Mouse (Mus musculus): Measurements from ENCODE around the gene Anapc7. TPM values are rescaled to one million over a fixed set of nuclear protein-coding genes. Genes with fewer than 3 reads are reported as not detected.

Anapc7 gene
- polyA plus RNA-seq (2016; fragmentation: Nextera tagmentation; extraction: Ambion mirVana), result 57.9 and 59.3 TPM in 2 replicates

GRCm38 (mm10) chr5:122421271-122422068 is at the start of gene Anapc7:
Gene Anapc7 (plus strand): TSS chr5:122421693.
- Histone ChIP-seq H3K4me1 (replicated peaks) (peaks cover 14% of the 10 kb centered on the region), H3K36me3 (peaks cover 13% of the 10 kb centered on the region; the same call in 1 of the 2 replicates), H3K9ac (replicated peaks) (peak within 1 kb of the TSS; percentile 94), H3K27ac (peak within 1 kb of the TSS; percentile 74), H3K9me3 (no peaks in the 10 kb centered on the region), H3K4me3 (replicated peaks) (peak within 1 kb of the TSS; percentile 85), H3K27me3 (no peaks in the 10 kb centered on the region), H3K4me2 (peak within 1 kb of the TSS; percentile 96)
- peak; percentile 75; the same call in 1 of the 2 replicates for ATAC-seq (ENCODE audit: insufficient number of reproducible peaks, insufficient read depth, low FRiP score, low TSS enrichment, low read depth)
- 21% methylated on average over 17 of the region's 17 CpGs for WGBS

GRCm38 (mm10) chr5:122372192-122372769 is 49.2 kb upstream of the Anapc7 start, which contains the start of gene Fam216a:
Gene Fam216a (minus strand): TSS chr5:122372364.
- Histone ChIP-seq H3K27me3 (no peaks in the 10 kb centered on the region), H3K4me1 (replicated peaks) (peaks cover 16% of the 10 kb centered on the region), H3K4me2 (peak within 1 kb of the TSS; percentile 71), H3K36me3 (peaks cover 52% of the 10 kb centered on the region), H3K27ac (peak within 1 kb of the TSS; percentile 96), H3K9ac (replicated peaks) (peak within 1 kb of the TSS; percentile 81), H3K4me3 (replicated peaks) (peak within 1 kb of the TSS; percentile 75), H3K9me3 (no peaks in the 10 kb centered on the region)
- under 1% methylated on average over 53 of the region's 53 CpGs for WGBS
- peak; percentile 94 for ATAC-seq (ENCODE audit: insufficient number of reproducible peaks, insufficient read depth, low FRiP score, low TSS enrichment, low read depth)

GRCm38 (mm10) chr5:122372878-122373277 is 48.6 kb upstream of the Anapc7 start:
- Histone ChIP-seq H3K4me2 (peak overlapping the region; percentile 71), H3K4me1 (replicated peaks) (peaks cover 16% of the 10 kb centered on the region), H3K27ac (peak overlapping the region; percentile 96; the same call in 1 of the 2 replicates), H3K36me3 (peaks cover 46% of the 10 kb centered on the region), H3K4me3 (replicated peaks) (peak overlapping the region; percentile 75), H3K9ac (replicated peaks) (peak overlapping the region; percentile 81), H3K9me3 (no peaks in the 10 kb centered on the region), H3K27me3 (no peaks in the 10 kb centered on the region)
- ATAC-seq (ENCODE audit: insufficient number of reproducible peaks, insufficient read depth, low FRiP score, low TSS enrichment, low read depth), result no peak
- WGBS, result 7% methylated on average over 5 of the region's 5 CpGs

- Histone ChIP-seq H3K4me3 (replicated peaks) (no peak overlapping the region), H3K4me1 (replicated peaks) (peaks cover 9% of the 10 kb centered on the region), H3K27ac (no peak overlapping the region), H3K9me3 (no peaks in the 10 kb centered on the region), H3K9ac (replicated peaks) (no peak overlapping the region), H3K4me2 (no peak overlapping the region), H3K36me3 (peaks cover 64% of the 10 kb centered on the region), H3K27me3 (no peaks in the 10 kb centered on the region)
- ATAC-seq (ENCODE audit: insufficient number of reproducible peaks, insufficient read depth, low FRiP score, low TSS enrichment, low read depth), result no peak
- WGBS, result 97% methylated on average over 4 of the region's 4 CpGs
Measured at GRCm38 (mm10) chr5:122377101-122377833, 44.2 kb upstream of the Anapc7 start.

- 92% methylated on average over 12 of the region's 12 CpGs for WGBS
- Histone ChIP-seq H3K9me3 (no peaks in the 10 kb centered on the region), H3K4me1 (replicated peaks) (peaks cover 6% of the 10 kb centered on the region), H3K9ac (replicated peaks) (no peak overlapping the region), H3K27ac (no peak overlapping the region), H3K4me3 (replicated peaks) (no peak overlapping the region), H3K36me3 (peaks cover 70% of the 10 kb centered on the region), H3K27me3 (no peaks in the 10 kb centered on the region), H3K4me2 (no peak overlapping the region)
- ATAC-seq (ENCODE audit: insufficient number of reproducible peaks, insufficient read depth, low FRiP score, low TSS enrichment, low read depth), result no peak
Measured at GRCm38 (mm10) chr5:122378171-122378570, 43.3 kb upstream of the Anapc7 start.

- no peak for ATAC-seq (ENCODE audit: insufficient number of reproducible peaks, insufficient read depth, low FRiP score, low TSS enrichment, low read depth)
- no peaks in the 10 kb centered on the region for H3K27me3 ChIP-seq
Measured at GRCm38 (mm10) chr5:122379374-122380155, 41.9 kb upstream of the Anapc7 start.

GRCm38 (mm10) chr5:122390006-122390405 is 31.5 kb upstream of the Anapc7 start:
- Histone ChIP-seq H3K9ac (replicated peaks) (no peak overlapping the region), H3K36me3 (peaks cover 5% of the 10 kb centered on the region), H3K27me3 (no peaks in the 10 kb centered on the region), H3K4me2 (no peak overlapping the region), H3K4me1 (replicated peaks) (peaks cover 10% of the 10 kb centered on the region), H3K9me3 (no peaks in the 10 kb centered on the region), H3K27ac (no peak overlapping the region), H3K4me3 (replicated peaks) (no peak overlapping the region)
- WGBS, result 90% methylated on average over 5 of the region's 5 CpGs
- ATAC-seq (ENCODE audit: insufficient number of reproducible peaks, insufficient read depth, low FRiP score, low TSS enrichment, low read depth), result no peak

More at GRCm38 (mm10) chr5:122379374-122380155, 41.9 kb upstream of the Anapc7 start:
- no peak overlapping the region for H3K27ac ChIP-seq
- 61% methylated on average over 11 of the region's 11 CpGs for WGBS
- no peaks in the 10 kb centered on the region for H3K4me1 ChIP-seq (replicated peaks)
- H3K9ac ChIP-seq (replicated peaks), result no peak overlapping the region
- H3K4me3 ChIP-seq (replicated peaks), result no peak overlapping the region
- H3K36me3 ChIP-seq, result peaks cover 60% of the 10 kb centered on the region
- H3K4me2 ChIP-seq, result no peak overlapping the region
- no peaks in the 10 kb centered on the region for H3K9me3 ChIP-seq

GRCm38 (mm10) chr5:122390671-122391070 is 30.8 kb upstream of the Anapc7 start:
- Histone ChIP-seq H3K9me3 (no peaks in the 10 kb centered on the region), H3K4me2 (no peak overlapping the region), H3K36me3 (peaks cover 5% of the 10 kb centered on the region), H3K9ac (replicated peaks) (no peak overlapping the region), H3K4me3 (replicated peaks) (no peak overlapping the region), H3K27ac (no peak overlapping the region), H3K27me3 (no peaks in the 10 kb centered on the region), H3K4me1 (replicated peaks) (peaks cover 10% of the 10 kb centered on the region)
- ATAC-seq (ENCODE audit: insufficient number of reproducible peaks, insufficient read depth, low FRiP score, low TSS enrichment, low read depth), result no peak

GRCm38 (mm10) chr5:122391178-122391785 is 30.2 kb upstream of the Anapc7 start:
- H3K9me3 ChIP-seq, result no peaks in the 10 kb centered on the region
- 55% methylated on average over 16 of the region's 16 CpGs for WGBS
- H3K36me3 ChIP-seq, result peaks cover 5% of the 10 kb centered on the region
- no peak overlapping the region for H3K9ac ChIP-seq (replicated peaks)
- ATAC-seq (ENCODE audit: insufficient number of reproducible peaks, insufficient read depth, low FRiP score, low TSS enrichment, low read depth), result 0 out of 2 replicates have a peak, but pooled peaks have one; percentile 57
- peak overlapping the region; percentile 82 for H3K4me3 ChIP-seq (replicated peaks)
- peak overlapping the region; percentile 87 for H3K4me2 ChIP-seq
- no peaks in the 10 kb centered on the region for H3K27me3 ChIP-seq
- no peak overlapping the region for H3K27ac ChIP-seq
- H3K4me1 ChIP-seq (replicated peaks), result peaks cover 10% of the 10 kb centered on the region

- ATAC-seq (ENCODE audit: insufficient number of reproducible peaks, insufficient read depth, low FRiP score, low TSS enrichment, low read depth), result peak; percentile 59; the same call in 1 of the 2 replicates
- H3K36me3 ChIP-seq, result peaks cover 9% of the 10 kb centered on the region
- peak within 1 kb of the TSS; percentile 82 for H3K4me3 ChIP-seq (replicated peaks)
- no peaks in the 10 kb centered on the region for H3K27me3 ChIP-seq
- H3K9ac ChIP-seq (replicated peaks), result peak within 1 kb of the TSS; percentile 72
- 1% methylated on average over 39 of the region's 39 CpGs for WGBS
- H3K4me1 ChIP-seq (replicated peaks), result peaks cover 10% of the 10 kb centered on the region
- H3K9me3 ChIP-seq, result no peaks in the 10 kb centered on the region
- 0 out of 2 replicates have a peak within 1 kb of the TSS, but pooled peaks have one; percentile 7 for H3K27ac ChIP-seq
- peak within 1 kb of the TSS; percentile 87 for H3K4me2 ChIP-seq
Measured at GRCm38 (mm10) chr5:122391786-122392180, 29.7 kb upstream of the Anapc7 start, which contains the start of gene Arpc3. Gene Arpc3 (plus strand): TSS chr5:122391878.
